Mouse (Mus musculus): ENCODE data around the gene Gm10778. TPM values are rescaled to one million over a fixed set of nuclear protein-coding genes. Genes with fewer than 3 reads are reported as not detected.
A peak's percentile ranks its signal among the peaks of the same experiment; 100 is the strongest.
"Not testable (repeated sequence)": the region's sequence is repeated elsewhere in the genome, so short reads cannot be mapped to it uniquely, and the experiment has no call there.

The Gm10778 gene
- polyA plus RNA-seq, 1 experiment, result 0.08 TPM

DNA sequence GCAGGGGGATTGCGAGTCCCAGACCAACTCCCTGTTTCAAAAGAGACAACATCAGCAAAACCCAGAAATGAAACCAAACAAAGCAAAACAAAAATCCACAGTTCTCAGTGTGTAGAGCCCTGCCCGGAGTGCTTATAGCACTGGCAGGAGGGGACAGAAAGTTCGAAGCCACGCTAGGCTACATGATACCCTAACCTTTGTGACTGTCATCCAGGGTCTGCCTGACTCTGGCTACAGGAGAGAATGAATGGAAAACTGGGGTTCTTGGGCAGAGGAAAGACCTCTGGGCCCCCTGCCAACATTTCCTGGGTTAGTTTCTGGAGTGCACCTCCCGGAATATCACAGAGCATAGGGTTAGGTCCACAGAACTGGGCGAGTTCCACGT lies 21.0 kb upstream of the Gm10778 start:
- H3K27ac ChIP-seq (ENCODE audit: insufficient read depth, low read depth, low read length), result peak overlapping the region; percentile 88
- peaks cover 1% of the 10 kb centered on the region; the same call in 1 of the 2 replicates for H3K36me3 ChIP-seq (ENCODE audit: control insufficient read depth, insufficient read depth, low read length)
- TF ChIP-seq CTCF (IDR thresholded peaks at IDR 0.05; ENCODE audit: extremely low read depth, insufficient read length, insufficient replicate concordance, low read depth, low read length) (no peak), POLR2A (IDR thresholded peaks at IDR 0.05; ENCODE audit: low read depth, low read length) (no peak)
- peaks cover 15% of the 10 kb centered on the region for H3K4me1 ChIP-seq (ENCODE audit: control insufficient read depth, insufficient read depth, insufficient read length, low read length)
- peak overlapping the region; percentile 85 for H3K4me3 ChIP-seq (ENCODE audit: low read depth, low read length)
- 14% methylated on average over 7 of the region's 7 CpGs for WGBS
- no peaks in the 10 kb centered on the region for H3K27me3 ChIP-seq (ENCODE audit: control insufficient read depth, insufficient read depth, low read length)

DNA sequence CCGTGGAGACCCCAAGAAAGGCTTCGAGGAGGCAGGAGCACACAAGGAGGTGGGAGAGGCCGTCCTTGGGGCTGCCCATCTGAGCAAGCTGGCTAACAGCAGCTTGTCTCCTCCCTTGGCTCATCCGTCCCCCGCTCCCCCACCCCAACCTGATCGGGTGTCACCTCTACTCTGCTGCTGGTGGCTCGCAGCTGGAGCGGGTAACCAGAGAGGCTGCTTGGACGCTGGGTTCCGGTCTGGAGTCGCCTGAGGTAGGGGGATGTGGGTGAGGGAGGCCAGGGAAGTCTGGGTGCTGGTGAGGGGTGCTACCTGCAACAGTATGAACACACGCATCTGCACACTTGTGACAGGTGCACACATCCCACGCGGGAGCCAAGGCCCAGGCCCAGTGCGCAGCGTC lies 20.5 kb upstream of the Gm10778 start, which contains the start of gene Ankrd24:
TSS of gene Ankrd24 (plus strand) at position 151 of the 400 bp plus-strand sequence.
- no peak for TF ChIP-seq CTCF (IDR thresholded peaks at IDR 0.05; ENCODE audit: extremely low read depth, insufficient read length, insufficient replicate concordance, low read depth, low read length)
- TF ChIP-seq POLR2A (IDR thresholded peaks at IDR 0.05; ENCODE audit: low read depth, low read length), result no peak
- Histone ChIP-seq H3K4me3 (ENCODE audit: low read depth, low read length) (peak within 1 kb of the TSS; percentile 85), H3K27me3 (ENCODE audit: control insufficient read depth, insufficient read depth, low read length) (no peaks in the 10 kb centered on the region), H3K4me1 (ENCODE audit: control insufficient read depth, insufficient read depth, insufficient read length, low read length) (peaks cover 15% of the 10 kb centered on the region), H3K27ac (ENCODE audit: insufficient read depth, low read depth, low read length) (peak within 1 kb of the TSS; percentile 88), H3K36me3 (ENCODE audit: control insufficient read depth, insufficient read depth, low read length) (peaks cover 1% of the 10 kb centered on the region; the same call in 1 of the 2 replicates)
- WGBS, result 88% methylated on average over 16 of the region's 16 CpGs

DNA sequence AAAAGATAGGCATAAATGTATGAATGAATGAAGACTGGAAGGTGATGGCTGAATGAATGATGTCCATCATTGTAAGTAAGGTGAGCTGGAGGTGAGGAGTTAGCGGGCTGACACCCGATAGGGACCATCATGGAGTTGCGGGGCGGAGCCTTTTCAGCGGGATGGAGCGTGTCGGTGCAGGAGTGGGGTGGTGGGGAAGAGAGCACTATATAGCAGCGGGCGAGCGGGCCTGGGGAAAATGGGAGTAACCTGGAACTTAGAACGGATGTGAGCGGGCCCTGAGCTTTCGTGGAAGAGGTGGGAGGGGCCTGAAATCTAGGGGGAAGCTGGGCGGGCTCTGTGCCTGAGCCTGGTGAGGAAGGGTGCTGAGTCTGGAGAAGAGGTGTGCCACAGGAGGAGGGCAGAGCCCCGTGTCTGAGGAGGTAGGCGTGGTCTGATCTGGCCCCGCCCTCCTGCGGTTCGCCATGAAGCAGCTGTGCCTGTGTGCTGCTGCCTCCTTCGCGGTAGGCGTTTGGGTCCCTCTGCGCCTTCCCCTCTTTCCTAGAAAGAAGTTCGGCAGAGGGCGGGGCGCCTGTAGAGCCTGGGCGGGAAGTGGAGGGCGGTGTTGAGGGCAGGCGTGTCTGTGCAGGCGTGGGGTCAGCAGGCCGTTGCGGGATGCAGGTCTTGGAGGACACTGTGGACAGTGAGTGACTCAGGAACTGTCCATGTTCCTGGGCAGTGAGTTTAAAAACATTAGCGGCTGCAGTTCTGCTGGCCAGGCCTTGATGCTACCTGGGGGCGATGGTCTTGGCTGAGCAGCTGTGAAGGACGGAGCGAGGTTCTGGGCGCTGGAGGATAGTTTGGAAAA lies 15.4 kb upstream of the Gm10778 start:
- WGBS, result 5% methylated on average over 37 of the region's 37 CpGs
- H3K4me3 ChIP-seq (ENCODE audit: low read depth, low read length), result peak overlapping the region; percentile 57
- no peak overlapping the region for H3K27ac ChIP-seq (ENCODE audit: insufficient read depth, low read depth, low read length)
- H3K27me3 ChIP-seq (ENCODE audit: control insufficient read depth, insufficient read depth, low read length), result no peaks in the 10 kb centered on the region
- H3K4me1 ChIP-seq (ENCODE audit: control insufficient read depth, insufficient read depth, insufficient read length, low read length), result peaks cover 5% of the 10 kb centered on the region
- no peaks in the 10 kb centered on the region for H3K36me3 ChIP-seq (ENCODE audit: control insufficient read depth, insufficient read depth, low read length)
- TF ChIP-seq CTCF (IDR thresholded peaks at IDR 0.05; ENCODE audit: extremely low read depth, insufficient read length, insufficient replicate concordance, low read depth, low read length) (no peak), POLR2A (IDR thresholded peaks at IDR 0.05; ENCODE audit: low read depth, low read length) (no peak)

DNA sequence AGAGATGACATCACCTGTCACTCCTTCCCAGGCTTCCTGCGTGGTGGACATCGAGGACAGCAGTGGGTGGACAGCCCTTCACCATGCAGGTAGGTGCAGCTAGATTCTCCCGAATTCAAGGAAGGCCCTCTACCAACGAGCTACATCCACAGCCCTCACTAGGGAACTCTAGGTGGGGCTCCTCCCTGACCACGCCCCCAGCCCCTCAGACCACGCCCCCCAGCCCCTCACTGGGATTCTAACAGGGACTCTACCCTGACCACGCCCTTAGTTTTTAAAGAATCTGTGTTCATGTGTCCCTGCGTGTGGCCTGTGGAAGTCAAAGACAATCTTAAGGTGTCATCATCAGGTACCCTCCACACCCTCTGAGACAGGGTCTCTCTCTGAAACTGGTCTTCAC lies 12.5 kb upstream of the Gm10778 start:
- H3K36me3 ChIP-seq (ENCODE audit: control insufficient read depth, insufficient read depth, low read length), result no peaks in the 10 kb centered on the region
- H3K27me3 ChIP-seq (ENCODE audit: control insufficient read depth, insufficient read depth, low read length), result no peaks in the 10 kb centered on the region
- TF ChIP-seq CTCF (IDR thresholded peaks at IDR 0.05; ENCODE audit: extremely low read depth, insufficient read length, insufficient replicate concordance, low read depth, low read length) (no peak), POLR2A (IDR thresholded peaks at IDR 0.05; ENCODE audit: low read depth, low read length) (no peak)
- H3K4me3 ChIP-seq (ENCODE audit: low read depth, low read length), result no peak overlapping the region
- 20% methylated on average over 8 of the region's 8 CpGs for WGBS
- peaks cover 3% of the 10 kb centered on the region for H3K4me1 ChIP-seq (ENCODE audit: control insufficient read depth, insufficient read depth, insufficient read length, low read length)
- H3K27ac ChIP-seq (ENCODE audit: insufficient read depth, low read depth, low read length), result no peak overlapping the region

DNA sequence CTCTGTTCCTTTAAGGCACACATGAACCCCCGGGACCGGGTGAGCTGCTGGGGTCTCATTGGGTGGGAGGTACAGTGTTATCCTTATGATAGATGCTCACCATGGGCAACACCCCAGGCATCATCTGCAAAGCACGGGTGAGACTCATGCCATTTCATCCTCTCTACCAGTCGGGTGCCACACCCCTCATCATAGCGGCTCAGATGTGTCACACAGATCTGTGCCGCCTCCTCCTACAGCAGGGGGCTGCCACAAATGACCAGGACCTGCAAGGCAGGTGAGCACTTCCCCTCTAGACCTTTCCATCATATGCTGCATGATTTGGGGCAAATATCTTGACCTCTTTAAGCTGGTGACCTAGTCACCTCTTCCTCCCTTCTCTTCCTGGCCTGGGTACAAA lies 10.8 kb upstream of the Gm10778 start:
- H3K4me3 ChIP-seq (ENCODE audit: low read depth, low read length), result no peak overlapping the region
- WGBS, result 60% methylated on average over 6 of the region's 6 CpGs
- H3K27me3 ChIP-seq (ENCODE audit: control insufficient read depth, insufficient read depth, low read length), result no peaks in the 10 kb centered on the region
- TF ChIP-seq POLR2A (IDR thresholded peaks at IDR 0.05; ENCODE audit: low read depth, low read length), result no peak
- no peak for TF ChIP-seq CTCF (IDR thresholded peaks at IDR 0.05; ENCODE audit: extremely low read depth, insufficient read length, insufficient replicate concordance, low read depth, low read length)
- peaks cover 10% of the 10 kb centered on the region for H3K4me1 ChIP-seq (ENCODE audit: control insufficient read depth, insufficient read depth, insufficient read length, low read length)
- no peaks in the 10 kb centered on the region for H3K36me3 ChIP-seq (ENCODE audit: control insufficient read depth, insufficient read depth, low read length)
- H3K27ac ChIP-seq (ENCODE audit: insufficient read depth, low read depth, low read length), result no peak overlapping the region

DNA sequence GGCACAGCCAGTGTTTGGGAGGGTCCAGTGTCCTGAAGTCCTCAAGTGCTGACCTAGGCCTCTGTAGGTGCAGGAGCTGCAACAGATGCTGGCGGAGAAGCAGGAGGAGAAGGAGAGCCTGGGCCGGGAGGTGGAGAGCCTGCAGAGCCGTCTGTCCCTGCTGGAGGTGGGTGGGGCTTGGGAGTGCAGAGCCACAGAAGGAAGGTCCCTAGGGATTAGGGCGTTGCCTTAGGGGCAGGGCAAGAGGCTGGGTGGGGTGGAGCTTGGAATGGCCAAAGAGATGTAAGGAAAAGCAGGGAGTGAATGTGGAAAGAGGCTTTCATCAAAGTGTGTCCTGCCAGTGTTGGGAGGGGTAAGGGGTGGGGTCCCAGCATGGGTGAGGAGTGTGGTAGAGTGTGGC lies 8.0 kb upstream of the Gm10778 start:
- not testable (repeated sequence) for H3K4me1 ChIP-seq (ENCODE audit: control insufficient read depth, insufficient read depth, insufficient read length, low read length); H3K27me3 ChIP-seq (ENCODE audit: control insufficient read depth, insufficient read depth, low read length); H3K4me3 ChIP-seq (ENCODE audit: low read depth, low read length); H3K27ac ChIP-seq (ENCODE audit: insufficient read depth, low read depth, low read length); H3K36me3 ChIP-seq (ENCODE audit: control insufficient read depth, insufficient read depth, low read length)
- WGBS, result 49% methylated on average over 4 of the region's 4 CpGs

DNA sequence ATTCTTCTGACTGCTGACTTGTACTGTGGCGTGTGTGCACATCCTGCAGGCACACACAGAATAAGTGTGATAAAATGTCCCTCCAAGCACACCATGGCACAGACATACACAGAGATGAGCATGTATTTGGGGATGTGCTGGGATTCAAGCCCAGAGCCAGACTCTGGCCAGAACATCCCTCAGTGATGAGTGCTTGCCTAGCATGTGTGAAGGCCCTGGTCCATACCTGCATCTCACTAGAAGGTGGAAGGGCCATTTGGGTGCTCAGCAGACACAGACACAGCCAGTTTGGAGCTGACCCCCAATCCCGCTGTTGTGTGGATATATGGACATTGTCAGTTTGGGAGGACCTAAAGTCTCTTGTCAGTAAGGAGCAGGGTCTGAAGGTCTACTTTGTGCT lies 7.3 kb upstream of the Gm10778 start:
- Histone ChIP-seq H3K4me3 (ENCODE audit: low read depth, low read length) (no peak overlapping the region), H3K36me3 (ENCODE audit: control insufficient read depth, insufficient read depth, low read length) (no peaks in the 10 kb centered on the region), H3K4me1 (ENCODE audit: control insufficient read depth, insufficient read depth, insufficient read length, low read length) (peaks cover 9% of the 10 kb centered on the region; the same call in 1 of the 2 replicates), H3K27ac (ENCODE audit: insufficient read depth, low read depth, low read length) (no peak overlapping the region), H3K27me3 (ENCODE audit: control insufficient read depth, insufficient read depth, low read length) (no peaks in the 10 kb centered on the region)
- TF ChIP-seq POLR2A (IDR thresholded peaks at IDR 0.05; ENCODE audit: low read depth, low read length) (no peak), CTCF (IDR thresholded peaks at IDR 0.05; ENCODE audit: extremely low read depth, insufficient read length, insufficient replicate concordance, low read depth, low read length) (no peak)
- 94% methylated on average over 2 of the region's 2 CpGs for WGBS
